Mouse (Mus musculus) brown adipose tissue, adult 24 weeks (tissue): Measurements from ENCODE around the gene Ndufv1. TPM values are rescaled to one million over a fixed set of nuclear protein-coding genes. Genes with fewer than 3 reads are reported as not detected.

Source experiments
- H3K27ac ChIP-seq: fragments of 200-500 bp; replicated peaks from 2 replicates; pipeline ENCODE4 v1.5.1; 2012; ENCODE audit warnings: low read depth, mild to moderate bottlenecking, low read length
- H3K4me1 ChIP-seq: fragments of 200-500 bp; 2 replicates; pipeline ENCODE4 v1.6.1; 2012; ENCODE audit warnings: low read length, mixed read lengths; ENCODE audit not compliant: control insufficient read depth, insufficient read depth, insufficient read length
- H3K4me3 ChIP-seq: fragments of 200-500 bp; 2 replicates; pipeline ENCODE4 v1.5.1; 2012; ENCODE audit warnings: low read depth, mild to moderate bottlenecking, low read length, moderate library complexity; ENCODE audit not compliant: insufficient read depth
- polyA plus RNA-seq: library from polyadenylated mRNA; stranded (reverse); fragments of >200 nt; gene quantifications from 2 replicates; pipeline ENCODE4 v1.2.4, GENCODE M21; 2012; ENCODE audit not compliant: missing spikeins, insufficient read depth, insufficient read length

Ndufv1 gene
- polyA plus RNA-seq, 1 experiment, result 1,213 TPM

- no peak within 1 kb of the TSS for H3K27ac ChIP-seq
- no peak within 1 kb of the TSS for H3K4me3 ChIP-seq
- H3K4me1 ChIP-seq, result peaks cover 3% of the 10 kb centered on the region; the same call in 1 of the 2 replicates
Observed at GRCm38 (mm10) chr19:3958470-3958869, 54.1 kb downstream of the Ndufv1 start, which contains the start of gene Aldh3b3. Gene Aldh3b3, plus strand, starts transcription at chr19:3958645.

Other genes with a start within 250 kb of the Ndufv1 start
- gene Kmt5b, start 245.4 kb downstream of the Ndufv1 start, polyA plus RNA-seq, result 15.9 and 20.4 TPM in 2 replicates
- gene Chka, start 161.0 kb downstream of the Ndufv1 start, polyA plus RNA-seq, result 6.9 and 11.2 TPM in 2 replicates
- gene Tcirg1, start 105.7 kb downstream of the Ndufv1 start, polyA plus RNA-seq, result 5.3 and 7.7 TPM in 2 replicates
- gene Ndufs8, start 100.0 kb downstream of the Ndufv1 start, polyA plus RNA-seq, result 1,010 and 1,143 TPM in 2 replicates
- gene Aldh3b1, start 83.0 kb downstream of the Ndufv1 start, polyA plus RNA-seq, result 1.8 and 2.2 TPM in 2 replicates
- 25.3 and 25.4 TPM in 2 replicates for gene Unc93b1, start 77.6 kb downstream of the Ndufv1 start, polyA plus RNA-seq
- not detected in 2 replicates for gene Aldh3b3, start 54.2 kb downstream of the Ndufv1 start, polyA plus RNA-seq
- 6.9 and 13.4 TPM in 2 replicates for gene Aldh3b2, start 40.5 kb downstream of the Ndufv1 start, polyA plus RNA-seq
- gene Acy3, start 26.2 kb downstream of the Ndufv1 start, polyA plus RNA-seq, result 33.3 and 40.6 TPM in 2 replicates
- not detected in 2 replicates for gene Tbx10, start 20.1 kb downstream of the Ndufv1 start, polyA plus RNA-seq
- gene Nudt8, start 12.2 kb downstream of the Ndufv1 start, polyA plus RNA-seq, result 24.5 and 49.5 TPM in 2 replicates
- gene Gm49405, start 12.2 kb downstream of the Ndufv1 start, polyA plus RNA-seq, result not detected in 2 replicates
- 1.1 and 1.8 TPM in 2 replicates for gene Doc2g, start 9.5 kb downstream of the Ndufv1 start, polyA plus RNA-seq
- 362 and 451 TPM in 2 replicates for gene Gstp1, start 25.2 kb upstream of the Ndufv1 start, polyA plus RNA-seq
- 14.8 and 26.0 TPM in 2 replicates for gene Gstp2, start 33.2 kb upstream of the Ndufv1 start, polyA plus RNA-seq
- gene Gstp3, start 46.8 kb upstream of the Ndufv1 start, polyA plus RNA-seq, result 2.3 and 4.2 TPM in 2 replicates
- gene Cabp2, start 68.8 kb upstream of the Ndufv1 start, polyA plus RNA-seq, result not detected in 2 replicates
- gene Cdk2ap2, start 84.4 kb upstream of the Ndufv1 start, polyA plus RNA-seq, result 78.5 and 101 TPM in 2 replicates
- 14.8 and 17.2 TPM in 2 replicates for gene Pitpnm1, start 87.2 kb upstream of the Ndufv1 start, polyA plus RNA-seq
- gene Aip, start 113.1 kb upstream of the Ndufv1 start, polyA plus RNA-seq, result 62.7 and 65.2 TPM in 2 replicates
- gene Gpr152, start 127.0 kb upstream of the Ndufv1 start, polyA plus RNA-seq, result not detected in 2 replicates
- not detected in 2 replicates for gene Cabp4, start 131.2 kb upstream of the Ndufv1 start, polyA plus RNA-seq
- 103 and 112 TPM in 2 replicates for gene Coro1b, start 135.8 kb upstream of the Ndufv1 start, polyA plus RNA-seq
- 1.3 and 3.3 TPM in 2 replicates for gene Ptprcap, start 140.8 kb upstream of the Ndufv1 start, polyA plus RNA-seq
- 17.2 and 17.7 TPM in 2 replicates for gene Rps6kb2, start 150.5 kb upstream of the Ndufv1 start, polyA plus RNA-seq
- 2.1 and 3.1 TPM in 2 replicates for gene Carns1, start 162.7 kb upstream of the Ndufv1 start, polyA plus RNA-seq
- gene Tbc1d10c, start 178.5 kb upstream of the Ndufv1 start, polyA plus RNA-seq, result 0.83 TPM in 1 of 2 replicates, not detected in the other
- gene Ppp1ca, start 179.3 kb upstream of the Ndufv1 start, polyA plus RNA-seq, result 265 and 309 TPM in 2 replicates
- gene Rad9a, start 188.9 kb upstream of the Ndufv1 start, polyA plus RNA-seq, result 4.4 and 7.6 TPM in 2 replicates
- gene Clcf1, start 201.4 kb upstream of the Ndufv1 start, polyA plus RNA-seq, result not detected in 2 replicates
- gene AC109138.7, start 201.6 kb upstream of the Ndufv1 start, polyA plus RNA-seq, result not detected in 2 replicates
- gene Pold4, start 219.1 kb upstream of the Ndufv1 start, polyA plus RNA-seq, result 63.7 and 81.4 TPM in 2 replicates